Mouse (Mus musculus): Measurements from ENCODE around the gene Gsta4.

DNA sequence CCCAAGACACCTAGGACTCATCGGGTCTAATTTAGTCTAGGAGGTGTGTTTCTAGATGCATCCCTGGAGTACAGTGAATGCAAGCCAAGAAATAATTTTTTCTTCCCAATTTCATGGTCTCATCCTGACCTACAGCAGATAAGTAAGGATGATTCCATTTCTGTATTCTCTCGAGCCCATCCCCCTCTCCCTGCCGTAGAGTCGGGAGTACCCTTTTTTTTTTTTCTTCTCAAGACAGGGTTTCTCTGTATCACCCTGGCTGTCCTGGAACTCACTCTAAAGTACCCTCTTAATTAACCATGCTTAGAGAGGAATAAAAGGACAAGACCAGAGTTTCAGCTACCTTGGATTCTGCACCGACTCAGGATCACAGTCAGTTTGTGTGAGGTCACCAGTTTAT is 4.4 kb upstream of the Gsta4 start:
- TF ChIP-seq TAL1 (IDR thresholded peaks at IDR 0.05; ENCODE audit: low read length): no peak
- no peak for TF ChIP-seq GATA1 (IDR thresholded peaks at IDR 0.05; ENCODE audit: low read length)
